Mouse (Mus musculus) lung, adult 18-20 months (tissue): ENCODE measurements at regions not wholly inside any gene's neighbourhood (a gene's known extent, or its start where the extent isn't known, plus 50 kb on each side); places are given as distances from the start of the nearest gene placed in this dataset.

Source experiments
- DNase-seq, 2 experiments: peaks; one replicate each; pipeline ENCODE4 v3.0.0; 2022; ENCODE audit warnings: mixed read lengths in 2 of 2

GRCm38 (mm10) chr15:43803342-43803741 is 3669.2 kb downstream of the 9330182O14Rik start:
- DNase-seq = no peak
